Mouse (Mus musculus) MEL (cell line): ENCODE results near the gene Sema6d. TPM values are rescaled to one million over a fixed set of nuclear protein-coding genes. Genes with fewer than 3 reads are reported as not detected.

ENCODE experiments used
- DNase-seq: peaks from one replicate; pipeline ENCODE4 v3.0.0; 2011; ENCODE audit warnings: low read depth, low spot score
- H3K27ac ChIP-seq: 2 replicates; pipeline ENCODE4 v1.5.1; 2012; ENCODE audit warnings: low read depth, mild to moderate bottlenecking, control low read depth, low read length, moderate library complexity; ENCODE audit not compliant: control insufficient read depth
- H3K27me3 ChIP-seq, 2 experiments: fragments of 150-350 bp in 1 of 2; sonication (generic) in 1 of 2; 2 replicates each; pipeline ENCODE4 v1.6.1; 2012; ENCODE audit warnings: low read length in 2 of 2, mild to moderate bottlenecking in 2 of 2, improper control_type of control experiment in 1 of 2, moderate library complexity in 1 of 2; ENCODE audit not compliant: insufficient read depth in 2 of 2, control insufficient read depth in 1 of 2
- H3K36me3 ChIP-seq, 2 experiments: 2 replicates each; pipeline ENCODE4 v1.6.1; 2012 to 2014; ENCODE audit warnings: low read length in 2 of 2, improper control_type of control experiment in 1 of 2, inconsistent platforms in 1 of 2, mild to moderate bottlenecking in 1 of 2; ENCODE audit not compliant: insufficient read depth in 2 of 2, control insufficient read depth in 1 of 2
- H3K4me1 ChIP-seq, 2 experiments: fragments of 150-350 bp in 1 of 2; sonication (generic) in 1 of 2; 2 replicates each; pipeline ENCODE4 v1.6.1; 2012; ENCODE audit warnings: low read length in 2 of 2, improper control_type of control experiment in 1 of 2, mild to moderate bottlenecking in 1 of 2; ENCODE audit not compliant: insufficient read depth in 2 of 2, control insufficient read depth in 1 of 2
- H3K4me3 ChIP-seq, 2 experiments: fragments of 150-350 bp in 1 of 2; sonication (generic) in 1 of 2; 2 replicates each; pipeline ENCODE4 v1.5.1; 2012; ENCODE audit warnings: low read depth in 2 of 2, low read length in 2 of 2, mild to moderate bottlenecking in 2 of 2, moderate library complexity in 2 of 2, control low read depth in 1 of 2, improper control_type of control experiment in 1 of 2; ENCODE audit not compliant: control insufficient read depth in 1 of 2, insufficient read depth in 1 of 2
- H3K79me2 ChIP-seq: 2 replicates; pipeline ENCODE4 v1.6.1; 2012; ENCODE audit warnings: mild to moderate bottlenecking, low read length, moderate library complexity; ENCODE audit not compliant: control insufficient read depth, poor library complexity, insufficient read depth
- H3K9ac ChIP-seq: 2 replicates; pipeline ENCODE4 v1.6.1; 2012; ENCODE audit warnings: low read depth, mild to moderate bottlenecking, control low read depth, low read length, moderate library complexity; ENCODE audit not compliant: control insufficient read depth, poor library complexity, severe bottlenecking
- H3K9me3 ChIP-seq: fragments of 150-350 bp; sonication (generic); replicated peaks from 2 replicates; pipeline ENCODE4 v1.6.1; 2012; ENCODE audit warnings: mild to moderate bottlenecking, low read length, improper control_type of control experiment, moderate library complexity; ENCODE audit not compliant: insufficient read depth
- CHD1 ChIP-seq: IDR thresholded peaks from 2 replicates; pipeline ENCODE4 v1.6.1; 2012; ENCODE audit warnings: low read depth, mild to moderate bottlenecking, inconsistent platforms, low read length, improper control_type of control experiment
- CHD2 ChIP-seq: IDR thresholded peaks from 2 replicates; pipeline ENCODE4 v1.6.1; 2011; ENCODE audit warnings: low read length, improper control_type of control experiment
- E2F4 ChIP-seq: IDR thresholded peaks from 2 replicates; pipeline ENCODE4 v1.6.1; 2011; ENCODE audit warnings: low read depth, low read length, improper control_type of control experiment, borderline replicate concordance
- ELF1 ChIP-seq: IDR thresholded peaks from 2 replicates; pipeline ENCODE4 v1.6.1; 2014; ENCODE audit warnings: low read depth, mild to moderate bottlenecking, inconsistent platforms, low read length, improper control_type of control experiment, moderate library complexity
- EP300 ChIP-seq, 2 experiments: IDR thresholded peaks; 2 replicates each; pipeline ENCODE4 v1.6.1; 2011; ENCODE audit warnings: improper control_type of control experiment in 2 of 2, low read length in 2 of 2, low read depth in 1 of 2, mild to moderate bottlenecking in 1 of 2
- ETS1 ChIP-seq: IDR thresholded peaks from 2 replicates; pipeline ENCODE4 v1.6.1; 2012; ENCODE audit warnings: low read depth, mild to moderate bottlenecking, inconsistent platforms, low read length, improper control_type of control experiment, moderate library complexity
- GATA1 ChIP-seq: IDR thresholded peaks from 2 replicates; pipeline ENCODE4 v1.6.1; 2011; ENCODE audit warnings: low read depth, low read length, improper control_type of control experiment
- HCFC1 ChIP-seq: IDR thresholded peaks from 2 replicates; pipeline ENCODE4 v1.6.1; 2012; ENCODE audit warnings: low read depth, mild to moderate bottlenecking, inconsistent platforms, low read length, improper control_type of control experiment, moderate library complexity
- KAT2A ChIP-seq: conservative IDR thresholded peaks from 2 replicates; pipeline ENCODE4 v1.6.1; 2012; ENCODE audit warnings: low read depth, low read length, improper control_type of control experiment, inconsistent platforms
- MAFK ChIP-seq: IDR thresholded peaks from 2 replicates; pipeline ENCODE4 v1.6.1; 2011; ENCODE audit warnings: low read depth, mild to moderate bottlenecking, low read length, improper control_type of control experiment, borderline replicate concordance
- MAX ChIP-seq: IDR thresholded peaks from 2 replicates; pipeline ENCODE4 v1.6.1; 2011; ENCODE audit warnings: low read length, improper control_type of control experiment
- MAZ ChIP-seq: IDR thresholded peaks from 2 replicates; pipeline ENCODE4 v1.6.1; 2012; ENCODE audit warnings: low read depth, mild to moderate bottlenecking, inconsistent platforms, low read length, improper control_type of control experiment
- MXI1 ChIP-seq: IDR thresholded peaks from 2 replicates; pipeline ENCODE4 v1.6.1; 2011; ENCODE audit warnings: mild to moderate bottlenecking, low read depth, low read length, improper control_type of control experiment
- MYC ChIP-seq: IDR thresholded peaks from 2 replicates; pipeline ENCODE4 v1.6.1; 2011; ENCODE audit warnings: low read depth, mild to moderate bottlenecking, low read length, improper control_type of control experiment, moderate library complexity
- NELFE ChIP-seq: IDR thresholded peaks from 2 replicates; pipeline ENCODE4 v1.6.1; 2011; ENCODE audit warnings: low read depth, low read length, improper control_type of control experiment
- NRF1 ChIP-seq: IDR thresholded peaks from 2 replicates; pipeline ENCODE4 v1.6.1; 2014; ENCODE audit warnings: low read depth, mild to moderate bottlenecking, inconsistent platforms, low read length, improper control_type of control experiment, moderate library complexity; ENCODE audit not compliant: poor library complexity, insufficient read depth, severe bottlenecking
- POLR2A ChIP-seq, 2 experiments: IDR thresholded peaks; 2 replicates each; pipeline ENCODE4 v1.6.1; 2011 to 2012; ENCODE audit warnings: low read length in 2 of 2, mild to moderate bottlenecking in 2 of 2, control low read depth in 1 of 2, improper control_type of control experiment in 1 of 2, low read depth in 1 of 2, moderate library complexity in 1 of 2; ENCODE audit not compliant: control insufficient read depth in 1 of 2, insufficient read depth in 1 of 2, poor library complexity in 1 of 2
- POLR2AphosphoS2 ChIP-seq: IDR thresholded peaks from 2 replicates; pipeline ENCODE4 v1.6.1; 2011; ENCODE audit warnings: low read length, improper control_type of control experiment
- RCOR1 ChIP-seq: IDR thresholded peaks from 2 replicates; pipeline ENCODE4 v1.6.1; 2012; ENCODE audit warnings: low read depth, mild to moderate bottlenecking, inconsistent platforms, low read length, improper control_type of control experiment
- SMC3 ChIP-seq: IDR thresholded peaks from 2 replicates; pipeline ENCODE4 v1.6.1; 2011; ENCODE audit warnings: low read depth, low read length, improper control_type of control experiment
- TBP ChIP-seq: IDR thresholded peaks from 2 replicates; pipeline ENCODE4 v1.8.0; 2011; ENCODE audit warnings: low read depth, low read length, improper control_type of control experiment
- TCF12 ChIP-seq: IDR thresholded peaks from 2 replicates; pipeline ENCODE4 v1.6.1; 2014; ENCODE audit warnings: low read depth, mild to moderate bottlenecking, inconsistent platforms, low read length, improper control_type of control experiment, moderate library complexity
- UBTF ChIP-seq: IDR thresholded peaks from 2 replicates; pipeline ENCODE4 v1.6.1; 2012; ENCODE audit warnings: low read depth, mild to moderate bottlenecking, inconsistent platforms, low read length, improper control_type of control experiment, moderate library complexity, borderline replicate concordance; ENCODE audit not compliant: insufficient read depth
- USF1 ChIP-seq: IDR thresholded peaks from 2 replicates; pipeline ENCODE4 v1.6.1; 2014; ENCODE audit warnings: low read depth, mild to moderate bottlenecking, inconsistent platforms, low read length, improper control_type of control experiment, moderate library complexity
- USF2 ChIP-seq, 2 experiments: IDR thresholded peaks; 2 replicates each; pipeline ENCODE4 v1.6.1; 2011 to 2012; ENCODE audit warnings: improper control_type of control experiment in 2 of 2, low read length in 2 of 2, borderline replicate concordance in 1 of 2, inconsistent platforms in 1 of 2, low read depth in 1 of 2, mild to moderate bottlenecking in 1 of 2; ENCODE audit not compliant: insufficient read depth in 1 of 2
- ZMIZ1 ChIP-seq: IDR thresholded peaks from 2 replicates; pipeline ENCODE4 v1.6.1; 2012; ENCODE audit warnings: low read depth, mild to moderate bottlenecking, inconsistent platforms, low read length, improper control_type of control experiment, moderate library complexity
- ZNF384 ChIP-seq: IDR thresholded peaks from 2 replicates; pipeline ENCODE4 v1.6.1; 2012; ENCODE audit warnings: low read depth, mild to moderate bottlenecking, inconsistent platforms, low read length, improper control_type of control experiment
- polyA plus RNA-seq, 2 experiments: library from polyadenylated mRNA; stranded (reverse) in 1 of 2; unstranded in 1 of 2; fragments of >175 nt in 1 of 2; fragments of >200 nt in 1 of 2; gene quantifications; 2 replicates each; pipeline versions ENCODE4 v1.2.1 to v1.2.4; 2012; ENCODE audit warnings: low replicate concordance in 2 of 2, low read depth in 1 of 2; ENCODE audit not compliant: insufficient read length in 2 of 2, insufficient read depth in 1 of 2, missing spikeins in 1 of 2
- total RNA-seq: library from RNA; depleted of rRNA; stranded (reverse); fragments of 300-350 nt; gene quantifications from 2 replicates; pipeline ENCODE4 v1.2.3, GENCODE M21; 2012

Gene Sema6d
- total and polyA plus RNA-seq, 3 experiments: not detected

DNA sequence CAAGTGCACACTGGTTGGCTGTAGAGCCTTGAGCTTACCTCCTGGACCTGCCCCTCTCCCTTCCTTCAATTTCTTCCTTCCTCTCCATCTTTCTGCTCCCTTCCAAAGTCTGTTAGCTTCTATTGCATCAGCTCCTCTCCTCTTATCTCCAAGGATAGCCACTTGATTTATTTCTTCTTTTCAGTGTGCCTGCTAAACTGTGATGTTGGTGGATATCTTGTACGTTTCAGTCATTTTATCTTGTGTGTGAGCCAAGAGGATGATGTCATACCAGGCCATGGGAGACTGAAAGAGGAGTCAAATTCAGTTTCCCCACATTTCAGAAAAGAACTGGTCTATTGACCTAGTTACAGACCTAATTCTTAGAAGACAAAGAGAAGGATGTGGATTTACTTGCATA lies 153.8 kb downstream of the Sema6d start:
- no peaks in the 10 kb centered on the region for H3K27me3 ChIP-seq
- H3K36me3 ChIP-seq: no peaks in the 10 kb centered on the region
- no peaks in the 10 kb centered on the region for H3K4me1 ChIP-seq
- H3K79me2 ChIP-seq: no peaks in the 10 kb centered on the region
- no peak overlapping the region for H3K9ac ChIP-seq
- H3K27ac ChIP-seq: no peak overlapping the region
- no peak for TF ChIP-seq MAZ
- TF ChIP-seq E2F4: no peak
- TF ChIP-seq MAFK: no peak
- TF ChIP-seq ZNF384: no peak
- TF ChIP-seq SMC3: no peak
- TF ChIP-seq HCFC1: no peak
- no peak for TF ChIP-seq POLR2AphosphoS2
- H3K4me3 ChIP-seq: no peak overlapping the region
- DNase-seq: no peak
- H3K9me3 ChIP-seq: no peaks in the 10 kb centered on the region

DNA sequence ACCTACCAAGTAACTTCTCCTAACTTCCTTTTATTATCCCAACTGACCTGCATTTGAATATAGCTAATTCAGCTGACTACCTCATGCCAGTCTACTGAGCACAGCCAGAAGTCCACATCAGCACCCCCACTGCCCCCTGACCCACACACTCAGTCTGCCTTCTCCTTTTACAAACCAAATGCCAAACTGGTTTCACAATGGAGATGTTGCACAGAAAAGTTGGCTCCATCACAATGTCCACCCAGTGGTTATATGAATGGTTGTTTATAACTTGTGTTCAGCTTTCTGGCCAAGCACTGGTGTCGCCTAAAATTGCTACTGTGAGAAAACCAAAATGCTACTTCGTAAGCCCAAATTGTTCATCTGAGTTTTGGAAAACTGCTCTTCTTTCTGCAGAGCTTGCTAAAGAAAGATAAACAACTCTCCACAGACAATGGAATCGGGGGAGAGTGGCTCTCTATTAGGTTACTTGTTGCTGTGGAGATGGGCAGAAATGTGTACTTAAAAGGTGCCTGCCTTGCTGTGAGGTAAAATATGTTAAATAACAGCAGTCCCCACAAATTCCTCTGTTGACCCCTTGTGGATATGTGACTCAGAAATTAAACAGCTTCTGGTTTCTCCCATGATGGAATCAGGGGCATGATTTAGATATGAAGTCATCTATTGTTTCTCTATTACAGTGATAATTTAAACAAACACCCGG lies 154.9 kb downstream of the Sema6d start:
- H3K9ac ChIP-seq: no peak overlapping the region
- no peak overlapping the region for H3K27ac ChIP-seq
- no peak for DNase-seq

DNA sequence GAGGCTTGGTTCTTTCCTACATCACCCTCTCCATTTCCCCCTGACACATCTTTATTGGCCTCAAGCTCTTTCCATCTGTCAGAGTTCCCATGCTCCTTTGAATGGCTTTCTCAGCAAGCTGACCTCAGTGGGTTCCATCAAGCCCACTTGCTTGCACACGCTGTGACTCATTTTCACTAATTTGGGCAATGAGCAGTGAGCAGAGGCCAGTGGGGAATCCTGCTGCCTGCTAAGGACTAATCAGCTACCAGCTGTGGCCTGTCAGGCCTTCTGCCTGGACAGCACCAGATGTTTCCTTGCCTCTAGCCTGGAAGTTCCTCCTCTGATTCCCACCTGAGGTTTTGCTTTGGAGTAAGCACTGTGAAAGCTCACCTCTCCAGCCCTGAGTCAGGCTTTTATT lies 168.3 kb downstream of the Sema6d start:
- H3K9me3 ChIP-seq: no peaks in the 10 kb centered on the region
- no peak overlapping the region for H3K4me3 ChIP-seq
- TF ChIP-seq USF1 (no peak), MAFK (no peak), ELF1 (no peak), UBTF (no peak), TBP (no peak), GATA1 (no peak), NELFE (no peak), MAX (no peak), CHD1 (no peak), E2F4 (no peak), POLR2A (IDR thresholded peaks at IDR 0.05; ENCODE audit: control insufficient read depth in 1 of 2, insufficient read depth in 1 of 2, low read depth in 1 of 2, low read length in 2 of 2, poor library complexity in 1 of 2) (no peak), CHD2 (no peak), MAZ (no peak)
- H3K4me1 ChIP-seq: no peaks in the 10 kb centered on the region
- no peaks in the 10 kb centered on the region for H3K36me3 ChIP-seq
- H3K79me2 ChIP-seq: no peaks in the 10 kb centered on the region
- DNase-seq: no peak
- no peak overlapping the region for H3K27ac ChIP-seq
- H3K27me3 ChIP-seq: no peaks in the 10 kb centered on the region
- H3K9ac ChIP-seq: no peak overlapping the region

More for the DNA sequence above, 154.9 kb downstream of the Sema6d start:
- Histone ChIP-seq H3K79me2 (no peaks in the 10 kb centered on the region), H3K4me1 (no peaks in the 10 kb centered on the region), H3K9me3 (no peaks in the 10 kb centered on the region), H3K4me3 (no peak overlapping the region), H3K27me3 (no peaks in the 10 kb centered on the region), H3K36me3 (no peaks in the 10 kb centered on the region)
- TF ChIP-seq MYC (no peak), POLR2A (IDR thresholded peaks at IDR 0.05; ENCODE audit: control insufficient read depth in 1 of 2, insufficient read depth in 1 of 2, low read depth in 1 of 2, low read length in 2 of 2, poor library complexity in 1 of 2) (no peak), NRF1 (no peak), USF2 (IDR thresholded peaks at IDR 0.05; ENCODE audit: borderline replicate concordance in 1 of 2, insufficient read depth in 1 of 2, low read depth in 1 of 2, low read length in 2 of 2) (no peak), ETS1 (no peak), GATA1 (no peak), KAT2A (no peak), RCOR1 (no peak), MAFK (no peak), TCF12 (no peak), SMC3 (no peak), TBP (no peak), ZMIZ1 (no peak), HCFC1 (no peak), MXI1 (no peak), EP300 (IDR thresholded peaks at IDR 0.05; ENCODE audit: low read depth in 1 of 2, low read length in 2 of 2) (no peak)
